Mouse (Mus musculus): ENCODE measurements around the gene Olfr94.

GRCm38 (mm10) chr17:37246715-37247114, 45.9 kb upstream of the Olfr94 start:
- TF ChIP-seq CTCF (IDR thresholded peaks at IDR 0.05; ENCODE audit: control insufficient read depth, insufficient read depth, low read length): peak; percentile 14; the same call in 1 of the 2 replicates
- TF ChIP-seq POLR2A (IDR thresholded peaks at IDR 0.05; ENCODE audit: borderline replicate concordance, control insufficient read depth, low read depth, low read length): no peak
